Mouse (Mus musculus) naive thymus-derived CD4-positive, alpha-beta T cell, adult 2 months (primary cell): ENCODE measurements around the gene Btbd17.
A peak's percentile ranks its signal among the peaks of the same experiment; 100 is the strongest.

Source experiments
- DNase-seq: peaks from one replicate; pipeline ENCODE4 v3.0.0-alpha.2; 2011; ENCODE audit warnings: low read depth

Btbd17 gene

GRCm38 (mm10) chr11:114802540-114803267 is 7.0 kb upstream of the Btbd17 start:
- no peak for DNase-seq

DNA sequence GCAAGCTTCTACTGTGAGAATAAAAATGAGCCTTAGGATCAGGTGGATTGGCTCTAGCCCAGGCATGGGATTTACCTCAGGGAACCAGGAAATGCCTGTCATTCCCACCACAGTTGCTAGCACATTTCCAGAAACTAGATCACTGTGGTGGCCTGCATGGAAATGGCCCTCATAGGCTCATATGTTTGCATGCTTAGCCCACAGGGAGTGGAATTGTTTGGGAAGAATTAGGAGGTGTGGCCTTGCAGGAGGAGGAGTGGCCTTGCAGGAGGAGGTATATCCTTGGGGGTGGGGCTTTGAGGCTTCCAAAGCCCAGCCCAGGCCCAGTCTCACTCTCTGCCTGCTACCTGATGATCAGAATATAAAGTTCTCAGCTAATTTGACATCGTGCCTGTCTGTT is 6.2 kb upstream of the Btbd17 start:
- DNase-seq, result no peak

DNA sequence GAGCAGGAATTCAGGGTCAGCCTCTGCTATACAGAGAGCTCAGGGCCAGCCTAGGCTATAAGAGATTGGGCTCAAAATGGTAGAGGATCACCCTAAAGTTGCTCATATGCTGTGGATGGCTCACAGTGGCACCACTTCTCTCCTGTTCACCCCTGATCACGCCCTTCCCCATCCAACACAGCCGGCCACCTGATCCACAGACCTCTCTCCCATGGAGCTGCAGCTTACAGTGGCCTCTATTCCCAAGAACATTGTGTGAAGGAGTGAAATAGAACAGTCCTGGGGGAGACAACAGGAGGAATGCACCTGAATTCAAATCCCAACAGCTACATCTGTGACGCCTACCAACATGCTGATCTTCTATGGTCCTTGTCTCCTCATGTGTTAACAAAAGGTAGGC is 2.9 kb upstream of the Btbd17 start, which contains the start of gene Gpr142:
TSS of gene Gpr142 (plus strand) at position 301 of the 400 bp plus-strand sequence.
- DNase-seq, result no peak

DNA sequence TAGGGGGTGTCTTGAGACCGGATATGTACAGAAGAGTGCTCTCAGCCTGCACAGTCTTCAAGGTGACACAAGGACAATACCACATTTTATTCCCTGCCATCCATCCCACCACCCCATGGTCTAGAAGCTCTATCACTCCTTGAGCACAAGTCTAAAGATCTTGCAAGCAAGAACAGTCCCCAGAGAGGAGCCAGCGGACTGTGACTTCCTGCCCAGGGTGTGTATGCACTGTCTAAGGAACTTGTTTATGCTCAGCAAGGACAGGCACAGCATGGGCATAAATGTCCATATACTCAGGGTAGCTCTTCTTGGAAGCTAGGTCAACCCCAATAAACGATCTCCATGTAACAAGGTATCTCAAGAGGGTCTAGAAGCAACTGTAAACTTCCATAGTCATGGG is 2.2 kb upstream of the Btbd17 start:
- no peak for DNase-seq

GRCm38 (mm10) chr11:114797176-114797575 is 1.4 kb upstream of the Btbd17 start:
- DNase-seq, result no peak

DNA sequence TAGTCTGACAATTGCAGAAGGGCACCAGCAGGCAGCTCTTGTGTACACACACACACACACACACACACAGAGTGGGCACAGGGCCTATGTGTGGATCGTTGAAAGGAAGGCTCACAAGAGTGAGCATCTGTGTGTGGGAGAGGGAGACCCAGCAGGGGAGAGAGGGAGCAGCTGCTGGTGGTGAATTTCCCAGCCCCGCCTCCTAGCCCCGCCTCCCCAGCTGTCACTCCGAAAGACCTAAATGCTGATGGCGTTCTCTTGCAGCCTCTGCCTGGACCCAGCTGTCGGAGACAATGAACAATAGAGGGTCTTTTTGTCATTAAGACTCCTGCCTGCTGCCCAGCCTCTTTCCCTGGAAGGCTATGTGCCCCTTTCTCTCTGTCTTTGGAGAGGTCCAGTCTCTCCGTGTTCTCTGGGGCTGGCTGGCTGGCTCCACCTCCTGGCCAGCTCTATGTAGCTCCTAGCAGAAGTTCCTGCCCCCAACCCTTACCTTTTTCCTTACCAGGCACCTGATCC is 456 bp downstream of the Btbd17 start:
- no peak for DNase-seq

DNA sequence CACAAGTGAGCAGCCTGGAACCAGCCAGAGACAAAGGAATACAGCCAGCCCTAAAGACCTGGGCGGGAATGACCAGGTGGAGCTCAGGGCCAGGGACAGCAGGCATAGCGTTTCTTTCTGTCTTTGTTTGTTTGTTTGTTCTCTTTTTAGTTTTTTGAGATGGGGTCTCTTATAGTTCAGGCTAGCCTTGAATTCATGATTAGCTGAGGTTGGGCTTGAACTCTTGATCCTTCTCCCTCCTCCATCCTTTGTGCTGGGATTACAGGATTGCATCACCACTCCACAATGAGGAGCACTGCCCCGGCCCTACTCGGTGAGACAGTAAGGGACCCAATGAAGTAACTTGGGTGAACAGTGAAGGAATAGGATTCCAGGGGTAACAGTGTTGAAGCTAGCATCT is 1.1 kb downstream of the Btbd17 start:
- DNase-seq, result no peak

- no peak for DNase-seq
Measured at GRCm38 (mm10) chr11:114793868-114794545, 1.7 kb downstream of the Btbd17 start.

DNA sequence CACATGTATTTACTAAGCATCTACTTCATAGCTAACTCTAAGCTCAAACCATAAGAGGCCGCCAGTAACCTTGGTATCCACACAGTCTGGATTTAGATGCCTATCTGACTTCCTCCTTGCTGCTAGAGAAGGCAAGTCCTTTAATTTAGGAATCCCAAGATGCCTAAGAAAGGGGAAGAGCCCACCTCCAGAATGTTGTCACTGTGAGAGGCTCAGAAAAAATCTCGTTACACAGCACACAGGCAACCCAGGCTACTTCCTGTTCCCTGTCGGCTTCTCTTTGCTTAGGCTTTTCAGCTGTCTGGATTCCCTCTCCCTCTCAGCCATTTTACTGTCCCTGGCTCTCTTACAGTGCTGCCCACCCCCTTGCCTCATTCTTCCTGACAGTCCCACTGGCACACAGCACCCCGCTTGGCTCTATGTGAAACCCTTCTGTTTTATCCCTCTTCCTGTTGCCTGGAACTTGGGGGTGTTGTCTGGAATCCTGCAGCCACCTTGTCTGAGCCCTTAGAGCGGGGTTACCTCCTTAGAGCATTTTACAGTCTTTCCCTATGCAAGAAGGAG is 2.7 kb downstream of the Btbd17 start:
- DNase-seq, result no peak

DNA sequence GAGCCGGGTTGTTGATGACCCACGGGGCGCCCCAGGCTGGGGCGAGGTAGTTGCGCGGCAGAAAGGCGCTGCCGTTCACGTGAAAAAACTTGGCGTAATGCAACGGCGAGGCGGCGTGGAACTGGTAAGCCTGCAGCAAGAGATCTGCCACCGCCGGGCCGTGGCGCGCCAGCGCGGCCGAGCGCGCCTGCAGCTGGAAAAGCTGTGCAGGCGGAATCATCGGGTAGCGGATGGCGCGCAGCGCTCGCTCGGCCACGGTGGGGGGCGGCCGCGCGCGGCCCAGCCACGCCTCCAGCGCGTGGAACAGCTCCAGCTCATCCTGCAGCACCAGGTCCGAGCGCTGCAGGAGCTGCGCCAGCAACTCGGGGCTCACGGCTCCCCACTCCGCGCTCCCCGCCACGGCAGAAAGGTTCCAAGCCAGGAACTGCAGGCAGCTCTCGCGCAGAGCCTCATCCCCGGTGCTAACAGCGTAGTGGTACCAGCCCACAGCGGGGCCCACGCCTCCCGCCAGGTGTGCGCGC is 3.8 kb downstream of the Btbd17 start:
- DNase-seq, result no peak

GRCm38 (mm10) chr11:114791351-114791889 is 4.3 kb downstream of the Btbd17 start:
- no peak for DNase-seq

- no peak for DNase-seq
Measured at GRCm38 (mm10) chr11:114790841-114791240, 4.9 kb downstream of the Btbd17 start.

DNA sequence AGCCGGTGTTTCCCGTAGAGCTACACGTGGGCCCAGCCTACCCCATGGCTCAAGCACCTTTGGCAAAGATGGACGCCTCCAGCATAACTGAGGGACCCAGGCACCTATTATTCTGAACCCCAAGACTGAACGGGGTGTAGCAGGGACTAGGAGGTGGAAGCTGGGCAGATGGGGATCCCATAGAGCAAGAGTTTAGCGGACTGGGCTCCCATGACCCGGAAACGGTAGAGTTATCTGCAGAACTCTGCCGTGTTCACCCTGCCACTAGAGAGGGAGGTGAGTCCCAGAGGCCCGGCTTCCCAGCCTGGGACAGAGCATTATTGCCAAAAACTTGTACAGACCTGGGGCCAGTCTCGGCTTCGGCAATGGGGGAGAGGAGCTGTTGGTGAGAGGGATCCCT is 5.6 kb downstream of the Btbd17 start:
- no peak for DNase-seq

DNA sequence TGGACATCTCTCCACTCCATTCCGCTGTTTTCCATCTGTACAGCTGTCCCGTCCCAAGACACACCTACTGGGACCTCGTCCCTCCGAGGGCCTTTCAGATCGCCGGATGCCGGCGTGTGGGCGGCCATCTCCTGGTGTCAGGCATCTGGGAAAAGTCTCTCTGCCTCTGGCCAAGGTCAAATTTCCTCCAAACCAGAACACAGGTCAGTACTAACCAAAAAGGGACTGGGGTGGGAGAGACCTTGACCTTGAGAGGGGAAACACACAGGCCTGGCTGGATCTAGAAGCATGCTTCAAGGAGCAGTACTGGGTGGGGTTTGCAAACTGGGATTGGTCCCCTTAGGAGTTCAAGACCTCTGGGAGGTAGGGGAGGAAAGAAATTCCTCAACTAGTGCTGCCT is 6.0 kb downstream of the Btbd17 start:
- no peak for DNase-seq

DNA sequence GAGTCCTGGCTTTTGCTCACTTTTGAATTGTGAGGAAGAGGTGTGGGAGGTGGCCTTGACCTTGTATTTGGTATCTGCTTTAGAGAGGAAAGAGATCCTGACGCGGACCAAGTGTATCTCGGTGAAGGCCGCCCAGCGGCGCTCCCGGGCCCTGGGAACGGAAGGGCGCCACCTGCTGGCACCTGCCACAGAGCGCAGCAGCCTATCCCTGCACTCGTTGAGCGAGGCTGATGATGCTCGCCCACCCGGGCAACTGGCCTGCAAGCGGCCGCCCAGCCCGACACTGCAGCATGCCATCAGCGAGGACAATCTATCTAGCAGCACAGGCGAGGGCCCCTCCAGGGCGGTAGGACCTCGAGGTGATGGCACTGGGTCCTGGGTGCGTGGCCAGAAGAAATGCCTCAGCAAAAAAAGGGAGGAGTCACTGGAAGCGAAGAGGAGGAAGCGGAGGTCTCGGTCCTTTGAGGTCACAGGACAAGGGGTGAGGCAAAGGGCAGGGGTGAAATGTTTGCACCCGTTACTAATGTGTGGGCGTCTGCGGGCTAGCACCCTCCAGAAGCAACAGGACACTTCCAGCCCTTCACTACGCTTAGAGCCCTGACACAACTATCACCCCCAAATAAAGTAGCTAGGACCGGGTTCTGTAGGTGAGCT is 6.6 kb downstream of the Btbd17 start:
- peak; percentile 79 for DNase-seq

DNA sequence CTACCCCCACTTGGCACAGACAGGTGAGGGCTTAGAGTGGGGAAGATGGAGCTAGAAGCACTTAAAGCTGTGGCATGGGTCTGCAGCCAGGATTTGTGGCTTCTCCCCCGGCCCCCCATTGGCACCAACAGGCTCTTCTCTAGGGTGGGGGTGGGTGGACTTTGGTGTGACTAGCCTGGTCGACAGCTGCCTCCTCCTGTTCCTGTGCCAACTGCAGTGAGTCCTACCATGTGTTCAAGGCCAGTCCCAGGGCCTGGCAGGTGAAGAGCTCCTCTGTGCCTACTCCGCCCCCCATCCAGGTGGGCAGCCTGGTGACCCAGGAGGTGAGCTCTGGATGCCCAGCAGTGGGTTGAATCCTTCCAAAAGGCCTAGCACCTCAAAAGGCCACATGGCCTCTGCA is 8.1 kb downstream of the Btbd17 start:
- DNase-seq, result no peak

GRCm38 (mm10) chr11:114786326-114786725 is 9.4 kb downstream of the Btbd17 start:
- DNase-seq, result no peak

- DNase-seq, result no peak
Measured at GRCm38 (mm10) chr11:114785892-114786291, 9.9 kb downstream of the Btbd17 start.

GRCm38 (mm10) chr11:114780076-114780475 is 15.7 kb downstream of the Btbd17 start:
- DNase-seq, result no peak

DNA sequence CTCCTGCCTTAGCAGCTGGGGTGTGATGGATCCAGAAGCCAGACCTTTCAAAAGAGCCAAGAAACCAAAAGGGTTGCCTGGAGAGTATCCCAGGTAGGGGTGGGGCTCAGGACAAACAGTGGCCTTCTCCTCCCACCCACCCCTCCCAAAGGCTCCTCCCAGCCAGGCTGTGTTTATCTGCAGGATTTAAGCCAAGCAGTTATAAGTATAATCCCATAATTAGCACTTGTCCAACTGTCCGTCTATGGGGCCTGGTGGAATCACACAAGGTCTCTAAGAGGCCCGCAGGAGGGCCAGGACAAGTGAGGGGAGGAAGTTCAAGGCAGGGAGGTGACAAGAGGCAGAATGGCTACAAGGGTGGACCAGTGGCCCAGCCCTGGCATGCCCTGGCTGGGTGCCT is 23.8 kb downstream of the Btbd17 start:
- no peak for DNase-seq

- no peak for DNase-seq
Measured at GRCm38 (mm10) chr11:114769911-114770310, 25.8 kb downstream of the Btbd17 start.
